Mouse (Mus musculus): ENCODE data around the gene Hist1h2ap. TPM values are rescaled to one million over a fixed set of nuclear protein-coding genes. Genes with fewer than 3 reads are reported as not detected.
"Not testable (repeated sequence)": the region's sequence is repeated elsewhere in the genome, so short reads cannot be mapped to it uniquely, and the experiment has no call there.

The Hist1h2ap gene
- 2,912 and 3,763 TPM in 2 replicates for polyA plus RNA-seq (2015; fragmentation: Nextera tagmentation; extraction: Ambion mirVana)

GRCm38 (mm10) chr13:21833461-21833860 lies at the start of gene Hist1h2ap, which contains the start of gene Hist1h2br:
Hist1h2ap (minus strand) TSS chr13:21833507.
Hist1h2br (plus strand) TSS chr13:21833743.
- H3K27ac ChIP-seq; H3K4me2 ChIP-seq; H3K9ac ChIP-seq; H3K4me3 ChIP-seq (replicated peaks); H3K27me3 ChIP-seq (replicated peaks); H3K9me3 ChIP-seq; H3K4me1 ChIP-seq; H3K36me3 ChIP-seq: not testable (repeated sequence)
- peak; percentile 93 for ATAC-seq (ENCODE audit: insufficient read depth, low FRiP score, low read depth)
- no CpG with 5 or more reads among the region's 24 CpGs for WGBS

- peak; percentile 68; the same call in 1 of the 2 replicates for ATAC-seq (ENCODE audit: insufficient read depth, low FRiP score, low read depth)
- H3K4me1 ChIP-seq, result no peaks in the 10 kb centered on the region
- H3K36me3 ChIP-seq, result no peaks in the 10 kb centered on the region
- H3K4me3 ChIP-seq (replicated peaks), result peak overlapping the region; percentile 39
- H3K4me2 ChIP-seq, result peak overlapping the region; percentile 52
- no peaks in the 10 kb centered on the region for H3K9me3 ChIP-seq
- H3K9ac ChIP-seq, result no peak overlapping the region
- H3K27ac ChIP-seq, result no peak overlapping the region
- 5% methylated on average over 13 of the region's 13 CpGs for WGBS
- H3K27me3 ChIP-seq (replicated peaks), result no peaks in the 10 kb centered on the region
These were observed 49.6 kb upstream of the Hist1h2ap start for GRCm38 (mm10) chr13:21882760-21883405.

- H3K9ac ChIP-seq, result no peak overlapping the region
- no peaks in the 10 kb centered on the region for H3K9me3 ChIP-seq
- ATAC-seq (ENCODE audit: insufficient read depth, low FRiP score, low read depth), result no peak; the same call in 1 of the 2 replicates
These were observed 48.8 kb upstream of the Hist1h2ap start for GRCm38 (mm10) chr13:21881878-21882669.

GRCm38 (mm10) chr13:21880735-21881134 lies 47.4 kb upstream of the Hist1h2ap start:
- Histone ChIP-seq H3K4me2 (no peak overlapping the region), H3K9me3 (no peaks in the 10 kb centered on the region), H3K27ac (no peak overlapping the region), H3K9ac (no peak overlapping the region), H3K36me3 (no peaks in the 10 kb centered on the region), H3K4me1 (no peaks in the 10 kb centered on the region), H3K27me3 (replicated peaks) (no peaks in the 10 kb centered on the region), H3K4me3 (replicated peaks) (no peak overlapping the region)
- no peak for ATAC-seq (ENCODE audit: insufficient read depth, low FRiP score, low read depth)
- WGBS, result 86% methylated on average over 6 of the region's 6 CpGs

More at GRCm38 (mm10) chr13:21881878-21882669, 48.8 kb upstream of the Hist1h2ap start:
- no peaks in the 10 kb centered on the region for H3K27me3 ChIP-seq (replicated peaks)
- H3K4me2 ChIP-seq, result peak overlapping the region; percentile 52
- WGBS, result 6% methylated on average over 27 of the region's 27 CpGs
- no peaks in the 10 kb centered on the region for H3K36me3 ChIP-seq
- H3K4me3 ChIP-seq (replicated peaks), result peak overlapping the region; percentile 39
- no peaks in the 10 kb centered on the region for H3K4me1 ChIP-seq
- H3K27ac ChIP-seq, result no peak overlapping the region

- H3K4me3 ChIP-seq (replicated peaks); H3K4me2 ChIP-seq; H3K36me3 ChIP-seq; ATAC-seq (ENCODE audit: insufficient read depth, low FRiP score, low read depth); H3K27me3 ChIP-seq (replicated peaks); H3K27ac ChIP-seq; H3K4me1 ChIP-seq; H3K9ac ChIP-seq; H3K9me3 ChIP-seq: not testable (repeated sequence)
- WGBS, result 58% methylated on average over 3 of the region's 3 CpGs
These were observed 32.2 kb upstream of the Hist1h2ap start for GRCm38 (mm10) chr13:21865503-21865902.

GRCm38 (mm10) chr13:21861608-21862007 lies 28.3 kb upstream of the Hist1h2ap start:
- no peaks in the 10 kb centered on the region for H3K4me1 ChIP-seq
- H3K27ac ChIP-seq, result no peak overlapping the region
- no peaks in the 10 kb centered on the region for H3K36me3 ChIP-seq
- H3K27me3 ChIP-seq (replicated peaks), result no peaks in the 10 kb centered on the region
- 17% methylated on average over 5 of the region's 5 CpGs for WGBS
- no peaks in the 10 kb centered on the region; the same call in 1 of the 2 replicates for H3K9me3 ChIP-seq
- H3K4me2 ChIP-seq, result no peak overlapping the region
- no peak for ATAC-seq (ENCODE audit: insufficient read depth, low FRiP score, low read depth)
- no peak overlapping the region for H3K4me3 ChIP-seq (replicated peaks)
- no peak overlapping the region for H3K9ac ChIP-seq

GRCm38 (mm10) chr13:21855698-21856162 lies 22.4 kb upstream of the Hist1h2ap start:
- WGBS, result 2% methylated on average over 15 of the region's 15 CpGs
- Histone ChIP-seq H3K27ac (no peak overlapping the region), H3K4me1 (no peaks in the 10 kb centered on the region), H3K9ac (no peak overlapping the region), H3K9me3 (no peaks in the 10 kb centered on the region), H3K36me3 (no peaks in the 10 kb centered on the region), H3K4me2 (peak overlapping the region; percentile 49), H3K27me3 (replicated peaks) (no peaks in the 10 kb centered on the region), H3K4me3 (replicated peaks) (peak overlapping the region; percentile 41)
- ATAC-seq (ENCODE audit: insufficient read depth, low FRiP score, low read depth), result no peak

GRCm38 (mm10) chr13:21855146-21855545 lies 21.8 kb upstream of the Hist1h2ap start:
- Histone ChIP-seq H3K9ac (no peak overlapping the region), H3K36me3 (no peaks in the 10 kb centered on the region), H3K27ac (no peak overlapping the region), H3K4me3 (replicated peaks) (peak overlapping the region; percentile 41), H3K27me3 (replicated peaks) (no peaks in the 10 kb centered on the region), H3K4me2 (peak overlapping the region; percentile 49), H3K4me1 (no peaks in the 10 kb centered on the region), H3K9me3 (no peaks in the 10 kb centered on the region)
- WGBS, result 4% methylated on average over 11 of the region's 11 CpGs
- ATAC-seq (ENCODE audit: insufficient read depth, low FRiP score, low read depth), result 0 out of 2 replicates have a peak, but pooled peaks have one; percentile 72

GRCm38 (mm10) chr13:21852215-21852945 lies 19.1 kb upstream of the Hist1h2ap start:
- no peaks in the 10 kb centered on the region for H3K36me3 ChIP-seq
- no peaks in the 10 kb centered on the region for H3K9me3 ChIP-seq
- ATAC-seq (ENCODE audit: insufficient read depth, low FRiP score, low read depth), result no peak
- H3K9ac ChIP-seq, result no peak overlapping the region
- WGBS, result 45% methylated on average over 3 of the region's 3 CpGs
- H3K4me3 ChIP-seq (replicated peaks), result no peak overlapping the region
- H3K4me2 ChIP-seq, result no peak overlapping the region
- no peaks in the 10 kb centered on the region for H3K27me3 ChIP-seq (replicated peaks)
- no peaks in the 10 kb centered on the region for H3K4me1 ChIP-seq
- H3K27ac ChIP-seq, result no peak overlapping the region

- H3K36me3 ChIP-seq; H3K4me3 ChIP-seq (replicated peaks); H3K4me2 ChIP-seq; H3K27ac ChIP-seq; H3K9ac ChIP-seq; H3K9me3 ChIP-seq; ATAC-seq (ENCODE audit: insufficient read depth, low FRiP score, low read depth); H3K27me3 ChIP-seq (replicated peaks); H3K4me1 ChIP-seq: not testable (repeated sequence)
- 52% methylated on average over 1 of the region's 1 CpGs for WGBS
These were observed 17.4 kb upstream of the Hist1h2ap start for GRCm38 (mm10) chr13:21850696-21851095.

- Histone ChIP-seq H3K4me2 (no peak overlapping the region), H3K36me3 (no peaks in the 10 kb centered on the region), H3K4me1 (no peaks in the 10 kb centered on the region), H3K9me3 (no peaks in the 10 kb centered on the region), H3K27ac (no peak overlapping the region), H3K27me3 (replicated peaks) (no peaks in the 10 kb centered on the region), H3K4me3 (replicated peaks) (no peak overlapping the region), H3K9ac (no peak overlapping the region)
- no peak for ATAC-seq (ENCODE audit: insufficient read depth, low FRiP score, low read depth)
- WGBS, result 26% methylated on average over 8 of the region's 8 CpGs
These were observed 14.6 kb upstream of the Hist1h2ap start for GRCm38 (mm10) chr13:21847883-21848282.
